Mouse (Mus musculus): ENCODE data around the gene Amacr.

GRCm38 (mm10) chr15:10956706-10957105, 24.9 kb upstream of the Amacr start:
- TF ChIP-seq CTCF (IDR thresholded peaks at IDR 0.05; ENCODE audit: low read depth, low read length) (no peak), POLR2AphosphoS5 (IDR thresholded peaks at IDR 0.05; ENCODE audit: insufficient replicate concordance, low read depth, low read length) (no peak), GATA1 (IDR thresholded peaks at IDR 0.05; ENCODE audit: borderline replicate concordance, low read length) (no peak)

All from G1E (cell line).